Mouse (Mus musculus) lung, embryonic 14.5 days (tissue): ENCODE results near the gene Tpm3. TPM values are rescaled to one million over a fixed set of nuclear protein-coding genes. Genes with fewer than 3 reads are reported as not detected.

Source experiments
- ATAC-seq: fragments of 200-750 bp; cut with Nextera tagmentation; 2 replicates; pipeline ENCODE4 v1.8.0; 2017; ENCODE audit warnings: mild to moderate bottlenecking, moderate TSS enrichment, moderate library complexity; ENCODE audit not compliant: insufficient read depth
- DNase-seq: peaks from one replicate; pipeline ENCODE4 v3.0.0-alpha.2; 2015
- H3K27ac ChIP-seq: fragments of 300-500 bp; sonication (generic); 2 replicates; pipeline ENCODE4 v1.5.1; 2014; ENCODE audit warnings: low read depth, mild to moderate bottlenecking, moderate library complexity
- H3K27me3 ChIP-seq: fragments of 300-500 bp; sonication (generic); 2 replicates; pipeline ENCODE4 v1.6.1; 2014; ENCODE audit warnings: low read length, control low read depth; ENCODE audit not compliant: insufficient read depth
- H3K36me3 ChIP-seq: fragments of 300-500 bp; sonication (generic); 2 replicates; pipeline ENCODE4 v1.6.1; 2014; ENCODE audit warnings: control low read depth; ENCODE audit not compliant: insufficient read depth
- H3K4me1 ChIP-seq: fragments of 300-500 bp; sonication (generic); 2 replicates; pipeline ENCODE4 v1.6.1; 2014; ENCODE audit warnings: antibody characterized with exemption, control low read depth; ENCODE audit not compliant: insufficient read depth
- H3K4me2 ChIP-seq: fragments of 300-500 bp; sonication (generic); 2 replicates; pipeline ENCODE4 v1.6.1; 2014; ENCODE audit warnings: mild to moderate bottlenecking
- H3K4me3 ChIP-seq: fragments of 300-500 bp; sonication (generic); 2 replicates; pipeline ENCODE4 v1.5.1; 2014; ENCODE audit warnings: low read depth, low read length
- H3K9ac ChIP-seq: fragments of 300-500 bp; sonication (generic); 2 replicates; pipeline ENCODE4 v1.6.1; 2014
- H3K9me3 ChIP-seq: fragments of 300-500 bp; sonication (generic); 2 replicates; pipeline ENCODE4 v1.6.1; 2016; ENCODE audit warnings: low read depth, low read length, control low read depth
- CTCF ChIP-seq: IDR thresholded peaks from 2 replicates; pipeline ENCODE4 v1.5.1; 2016; ENCODE audit warnings: antibody characterized with exemption, low read depth
- WGBS: fragments of 180-500 bp; shearing (Covaris S2); extraction: QIAGEN DNeasy Blood & Tissue Kit; methylation state at CpG from one replicate; pipeline ENCODE4 v1.1.7; 2014; 5-methylcytosine and 5-hydroxymethylcytosine counted together
- polyA plus RNA-seq: library from polyadenylated mRNA; unstranded; fragments of >200 nt; fragmentation: Nextera tagmentation; extraction: Ambion mirVana; gene quantifications from 2 replicates; pipeline ENCODE4 v1.2.1, GENCODE M21; 2014

The Tpm3 gene
- polyA plus RNA-seq, 1 experiment from 2014 or later: 634 TPM

GRCm38 (mm10) chr3:90078224-90078623 is 5.8 kb downstream of the Tpm3 start:
- WGBS: 43% methylated on average over 5 of the region's 5 CpGs
- no peak for TF ChIP-seq CTCF
- H3K27ac ChIP-seq: no peak overlapping the region

DNA sequence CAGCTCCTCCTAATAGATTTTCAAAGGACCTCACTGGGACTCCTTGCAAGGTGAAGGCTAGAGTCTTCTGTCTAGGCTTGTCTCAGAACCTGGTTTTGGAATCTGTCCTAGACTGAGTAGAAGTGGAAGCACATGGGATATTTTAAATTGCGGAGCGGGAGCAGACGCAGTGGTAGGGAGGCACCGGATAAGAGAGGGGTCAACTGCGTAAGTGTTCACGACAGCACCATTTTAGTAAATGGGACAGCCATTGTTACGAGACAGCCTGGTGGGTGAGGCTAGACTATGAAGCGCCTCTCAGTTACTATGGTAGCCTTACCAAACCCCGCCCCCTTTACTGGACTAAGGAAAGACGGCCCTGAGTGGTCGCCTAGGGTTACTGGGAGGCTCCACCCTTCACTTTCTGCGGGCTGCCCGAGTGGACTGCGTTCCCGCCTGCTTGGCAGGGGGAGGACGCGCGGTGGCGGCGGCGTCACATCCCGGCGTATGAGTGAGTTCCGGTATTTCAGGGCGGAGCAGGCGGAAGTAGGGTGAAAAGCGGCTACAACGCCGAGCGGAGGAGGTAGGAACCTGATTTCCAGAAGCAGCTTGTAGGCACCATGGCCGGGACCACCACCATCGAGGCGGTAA is 6.8 kb downstream of the Tpm3 start:
- peak; percentile 24; the same call in 1 of the 2 replicates for TF ChIP-seq CTCF
- Histone ChIP-seq H3K4me2 (peak overlapping the region; percentile 77), H3K9ac (peak overlapping the region; percentile 90), H3K27ac (peak overlapping the region; percentile 99), H3K9me3 (no peaks in the 10 kb centered on the region), H3K27me3 (no peaks in the 10 kb centered on the region), H3K4me1 (peaks cover 25% of the 10 kb centered on the region), H3K4me3 (peak overlapping the region; percentile 96), H3K36me3 (0 out of 2 replicates have a peak, but pooled peaks cover 8% of the 10 kb centered on the region)
- peak; percentile 98 for DNase-seq
- ATAC-seq: peak; percentile 97
- WGBS: under 1% methylated on average over 33 of the region's 33 CpGs

More at GRCm38 (mm10) chr3:90078224-90078623, 5.8 kb downstream of the Tpm3 start:
- no peak overlapping the region for H3K9ac ChIP-seq
- H3K4me2 ChIP-seq: no peak overlapping the region
- no peaks in the 10 kb centered on the region for H3K9me3 ChIP-seq
- H3K4me1 ChIP-seq: peaks cover 16% of the 10 kb centered on the region
- DNase-seq: no peak
- 0 out of 2 replicates have a peak, but pooled peaks cover 6% of the 10 kb centered on the region for H3K36me3 ChIP-seq
- H3K27me3 ChIP-seq: no peaks in the 10 kb centered on the region
- H3K4me3 ChIP-seq: no peak overlapping the region
- no peak for ATAC-seq

GRCm38 (mm10) chr3:90079763-90080497 is 7.5 kb downstream of the Tpm3 start:
- WGBS: under 1% methylated on average over 53 of the region's 53 CpGs
- ATAC-seq (peak; percentile 57), DNase-seq (peak; percentile 90)
- Histone ChIP-seq H3K27ac (peak overlapping the region; percentile 99), H3K36me3 (0 out of 2 replicates have a peak, but pooled peaks cover 8% of the 10 kb centered on the region), H3K4me3 (peak overlapping the region; percentile 96), H3K9me3 (no peaks in the 10 kb centered on the region), H3K4me2 (peak overlapping the region; percentile 77), H3K27me3 (no peaks in the 10 kb centered on the region), H3K4me1 (peaks cover 25% of the 10 kb centered on the region), H3K9ac (peak overlapping the region; percentile 90)
- TF ChIP-seq CTCF: peak; percentile 1; the same call in 1 of the 2 replicates

DNA sequence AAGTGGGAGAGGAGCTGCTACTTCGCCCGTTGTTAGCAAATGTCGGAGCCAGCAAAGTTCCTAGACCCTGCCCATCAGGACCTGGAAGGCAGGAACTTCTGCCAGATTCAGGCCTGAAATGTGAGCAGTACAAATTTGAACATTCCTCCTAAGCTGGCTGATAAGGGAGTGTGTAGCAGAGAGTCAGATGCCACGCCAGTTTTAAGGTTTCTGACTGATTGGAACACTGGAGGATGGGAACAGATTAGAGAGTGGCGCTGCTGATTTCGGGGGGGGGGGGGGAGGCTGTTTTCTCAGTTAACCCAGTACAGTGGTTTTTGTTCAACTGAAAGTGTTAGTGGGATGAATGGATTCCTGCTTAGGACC is 8.0 kb downstream of the Tpm3 start:
- peak overlapping the region; percentile 90 for H3K9ac ChIP-seq

GRCm38 (mm10) chr3:90081365-90082240 is 9.2 kb downstream of the Tpm3 start:
- Histone ChIP-seq H3K9ac (peak overlapping the region; percentile 45), H3K4me2 (peak overlapping the region; percentile 77), H3K4me1 (peaks cover 27% of the 10 kb centered on the region), H3K36me3 (peaks cover 17% of the 10 kb centered on the region), H3K27ac (peak overlapping the region; percentile 78), H3K4me3 (peak overlapping the region; percentile 96), H3K27me3 (no peaks in the 10 kb centered on the region), H3K9me3 (no peaks in the 10 kb centered on the region)
- DNase-seq: peak; percentile 36
- 61% methylated on average over 5 of the region's 5 CpGs for WGBS
- no peak for ATAC-seq
- no peak for TF ChIP-seq CTCF

More for the DNA sequence above, 8.0 kb downstream of the Tpm3 start:
- Histone ChIP-seq H3K36me3 (peaks cover 8% of the 10 kb centered on the region; the same call in 1 of the 2 replicates), H3K4me3 (peak overlapping the region; percentile 96), H3K9me3 (no peaks in the 10 kb centered on the region), H3K27ac (peak overlapping the region; percentile 99), H3K27me3 (no peaks in the 10 kb centered on the region), H3K4me2 (peak overlapping the region; percentile 77), H3K4me1 (peaks cover 27% of the 10 kb centered on the region)
- TF ChIP-seq CTCF: no peak
- under 1% methylated on average over 6 of the region's 6 CpGs for WGBS
- no peak for DNase-seq
- peak; percentile 2 for ATAC-seq

DNA sequence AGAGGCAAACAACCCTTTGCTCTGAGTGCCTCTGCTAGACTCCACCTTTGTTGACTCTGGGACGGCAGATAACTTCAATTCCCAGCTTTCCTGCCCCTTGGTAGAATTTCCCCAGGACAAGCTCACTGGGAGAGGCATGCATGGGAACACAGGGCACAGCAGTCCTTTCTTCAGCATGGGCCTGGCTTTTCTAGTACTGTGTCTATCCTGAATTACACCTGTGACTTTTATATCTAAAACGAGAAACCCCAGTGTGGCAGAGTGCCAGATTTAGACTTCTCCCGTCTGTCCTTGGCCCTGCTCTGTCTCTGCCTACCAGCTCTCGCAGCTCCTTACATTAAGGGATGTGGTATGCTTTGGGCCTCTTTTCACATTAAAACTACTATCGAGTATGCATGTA is 10.6 kb downstream of the Tpm3 start:
- DNase-seq (peak; percentile 42), ATAC-seq (no peak)
- peaks cover 27% of the 10 kb centered on the region for H3K4me1 ChIP-seq
- no peaks in the 10 kb centered on the region for H3K9me3 ChIP-seq
- peak overlapping the region; percentile 81 for H3K27ac ChIP-seq
- no peak for TF ChIP-seq CTCF
- H3K9ac ChIP-seq: peak overlapping the region; percentile 14; the same call in 1 of the 2 replicates
- WGBS: 28% methylated on average over 5 of the region's 5 CpGs
- H3K36me3 ChIP-seq: peaks cover 31% of the 10 kb centered on the region
- H3K4me3 ChIP-seq: peak overlapping the region; percentile 96
- H3K4me2 ChIP-seq: peak overlapping the region; percentile 77
- no peaks in the 10 kb centered on the region for H3K27me3 ChIP-seq
